Mouse (Mus musculus) Muller cell, postnatal 12 days (primary cell): ENCODE results near the gene Pcbd2.

Experiments
- DNase-seq: peaks from one replicate; pipeline ENCODE4 v3.0.0-alpha.2; 2015; ENCODE audit errors: inconsistent ontology term

Pcbd2 gene

GRCm38 (mm10) chr13:55826008-55826671 lies 99.0 kb downstream of the Pcbd2 start:
- no peak for DNase-seq
